Mouse (Mus musculus): ENCODE measurements around the gene Ephb2.

Gene Ephb2

DNA sequence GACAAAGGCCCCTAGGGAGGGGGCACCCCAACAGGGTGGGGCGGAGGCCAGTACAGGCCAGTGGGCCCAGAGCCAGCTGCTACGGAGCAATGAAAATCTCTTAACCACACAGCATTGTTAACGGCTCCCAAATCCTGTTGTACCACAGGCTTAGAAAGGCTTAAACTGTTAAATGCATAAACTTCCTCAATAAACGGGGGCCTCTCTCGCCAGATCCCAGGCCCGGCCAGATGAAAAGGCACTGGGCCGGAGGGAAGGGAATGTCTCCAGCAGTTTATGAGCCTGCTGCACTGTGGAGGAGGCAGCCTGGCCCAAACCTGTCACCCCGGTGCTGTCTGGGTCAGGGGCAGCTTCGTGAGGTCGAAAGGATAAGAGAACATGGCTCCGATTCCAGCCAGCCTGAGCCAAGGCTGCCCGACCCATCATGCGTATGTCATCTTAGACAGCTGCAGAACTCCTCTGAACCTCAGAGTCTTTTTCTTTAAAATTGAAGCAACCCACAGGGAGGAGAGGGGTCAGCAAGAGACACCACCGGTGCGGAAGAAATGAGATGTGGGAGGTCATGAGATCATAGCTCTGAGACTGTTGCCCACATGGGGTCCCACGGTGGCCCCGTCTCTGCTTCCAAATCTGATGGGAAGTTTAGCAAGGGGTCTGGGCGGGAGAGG, 73.9 kb downstream of the Ephb2 start:
- DNase-seq (ENCODE audit: low read depth) = no peak

GRCm38 (mm10) chr4:136760882-136761281, 74.9 kb downstream of the Ephb2 start:
- peak; percentile 31 for DNase-seq (ENCODE audit: low read depth)

GRCm38 (mm10) chr4:136757096-136757495, 78.7 kb downstream of the Ephb2 start:
- no peak for DNase-seq (ENCODE audit: low read depth)

DNA sequence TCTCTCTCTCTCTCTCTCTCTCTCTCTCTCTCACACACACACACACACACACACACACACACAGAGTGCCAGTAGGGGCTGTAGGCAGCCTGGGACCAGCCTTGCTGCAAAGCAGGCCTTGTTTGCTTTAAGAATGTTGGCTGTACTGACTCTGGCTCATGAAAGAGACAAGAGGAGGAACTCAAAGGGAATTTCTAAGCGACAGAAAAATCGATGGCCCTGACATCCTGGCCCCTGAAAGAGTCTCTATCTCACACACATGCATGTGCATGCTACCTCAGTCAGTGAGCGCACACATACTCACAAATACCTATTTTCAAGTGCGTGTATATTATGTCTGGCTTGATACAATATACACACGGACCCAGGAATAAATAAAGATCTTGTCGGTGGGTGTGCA, 79.3 kb downstream of the Ephb2 start:
- no peak for DNase-seq (ENCODE audit: low read depth)

- DNase-seq (ENCODE audit: low read depth) = no peak
These were observed 80.4 kb downstream of the Ephb2 start for GRCm38 (mm10) chr4:136755364-136755811.

DNA sequence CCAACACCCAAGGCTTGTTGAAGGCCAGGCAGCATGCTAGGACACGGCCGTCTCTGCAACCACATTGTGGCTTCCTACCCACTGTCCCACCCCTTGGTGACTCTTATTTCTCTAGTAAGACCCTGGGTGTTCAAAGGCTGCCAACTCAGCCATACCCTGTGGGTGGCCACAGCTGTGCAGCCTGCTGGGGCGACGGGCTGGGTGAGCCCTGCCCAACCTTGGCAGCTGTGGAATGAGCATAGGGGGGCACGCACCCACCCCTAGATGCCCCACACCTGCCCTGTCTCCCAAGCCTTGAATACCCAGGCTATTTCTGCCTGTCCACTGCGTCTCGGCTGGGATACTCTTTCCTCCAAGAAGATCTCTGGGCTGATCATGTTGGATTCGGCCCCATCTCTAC, 81.5 kb downstream of the Ephb2 start:
- DNase-seq (ENCODE audit: low read depth) = no peak

DNA sequence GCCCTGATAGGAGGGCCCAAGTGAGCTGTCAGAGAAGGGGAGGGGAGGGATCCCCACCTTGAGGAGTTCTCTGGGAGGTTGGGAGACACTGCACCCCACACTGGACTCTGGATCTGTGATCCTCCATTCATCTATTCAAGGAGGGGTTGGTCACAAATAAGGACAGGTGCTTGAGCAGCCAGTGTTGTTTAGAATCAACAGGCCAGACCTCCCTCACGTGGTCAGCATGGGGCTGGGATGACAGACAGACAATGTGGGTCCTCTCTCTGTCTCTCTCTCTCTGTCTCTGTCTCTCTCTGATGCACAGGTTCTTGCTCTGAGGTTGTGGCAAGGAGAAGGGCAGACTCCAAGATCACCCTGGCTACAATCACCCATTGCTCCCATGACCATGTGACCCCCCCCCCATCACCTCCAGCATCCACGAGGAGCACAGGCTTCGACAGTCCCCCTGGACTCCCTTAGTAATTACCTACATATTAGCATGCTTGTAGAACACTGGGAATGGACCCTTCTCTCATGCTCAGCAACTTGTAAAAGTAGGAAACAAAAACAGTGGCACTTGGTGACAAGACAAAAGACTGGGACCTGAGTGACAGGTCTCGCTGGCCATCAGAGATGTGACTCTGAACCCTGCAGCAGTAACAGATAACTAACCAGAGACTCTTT, 84.3 kb downstream of the Ephb2 start:
- DNase-seq (ENCODE audit: low read depth) = no peak

DNA sequence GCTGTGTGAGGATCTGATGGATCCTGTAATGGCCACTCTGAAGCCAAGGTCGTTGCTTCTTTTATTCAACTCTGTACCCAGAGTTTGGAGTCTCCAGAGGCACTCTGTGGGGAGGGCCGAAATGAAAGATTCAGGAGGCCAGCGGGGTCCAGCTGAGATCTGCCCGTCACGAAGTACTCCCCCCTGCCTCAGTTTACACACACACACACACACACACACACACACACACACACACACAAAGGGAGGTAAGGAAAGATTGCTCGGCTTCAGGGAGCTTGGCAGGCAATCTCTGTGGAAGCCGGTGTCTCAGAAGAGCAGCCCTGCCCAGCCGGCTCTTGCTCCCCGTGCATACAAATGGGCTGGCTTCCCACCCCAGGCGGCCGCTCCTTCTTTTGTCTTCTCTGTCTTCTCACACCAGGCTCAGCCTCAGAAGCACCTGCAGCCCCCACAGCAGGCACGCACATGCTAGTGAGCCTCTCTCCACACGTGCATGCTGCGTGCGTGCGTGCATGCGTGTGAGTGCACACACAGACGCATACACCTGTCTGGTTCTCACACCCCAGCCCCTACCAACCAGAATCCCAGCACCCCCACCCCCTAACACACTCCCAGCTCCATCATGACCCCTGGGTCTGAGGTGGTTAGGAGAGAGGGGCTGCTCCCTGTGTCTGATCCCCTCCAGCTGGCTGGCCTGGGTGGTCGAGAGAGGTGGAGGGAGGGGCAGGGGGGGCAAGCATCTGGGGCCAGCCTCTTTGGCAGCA, 85.0 kb downstream of the Ephb2 start:
- DNase-seq (ENCODE audit: low read depth) = no peak

- DNase-seq (ENCODE audit: low read depth) = no peak
These were observed 85.8 kb downstream of the Ephb2 start for GRCm38 (mm10) chr4:136749851-136750577.

DNA sequence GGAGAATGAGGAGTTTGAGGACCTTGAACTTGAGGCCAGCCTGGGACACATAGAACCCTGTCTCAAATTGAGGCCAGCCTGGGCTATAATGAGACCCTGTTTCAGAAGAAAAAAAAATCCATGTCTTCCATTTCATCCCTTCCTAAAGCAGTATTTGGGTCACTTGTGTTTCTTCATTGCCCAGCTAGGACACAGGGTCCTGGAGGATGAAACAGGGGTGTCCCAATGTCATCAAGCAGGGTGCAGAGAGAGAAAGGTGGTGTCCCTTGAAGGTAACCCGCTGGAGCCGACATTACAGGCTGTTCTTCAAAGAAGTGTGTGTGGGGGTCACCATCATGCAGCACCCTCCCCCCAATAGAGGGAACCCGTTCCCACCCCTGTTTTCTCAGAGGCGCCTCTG, 86.4 kb downstream of the Ephb2 start:
- DNase-seq (ENCODE audit: low read depth) = no peak

DNA sequence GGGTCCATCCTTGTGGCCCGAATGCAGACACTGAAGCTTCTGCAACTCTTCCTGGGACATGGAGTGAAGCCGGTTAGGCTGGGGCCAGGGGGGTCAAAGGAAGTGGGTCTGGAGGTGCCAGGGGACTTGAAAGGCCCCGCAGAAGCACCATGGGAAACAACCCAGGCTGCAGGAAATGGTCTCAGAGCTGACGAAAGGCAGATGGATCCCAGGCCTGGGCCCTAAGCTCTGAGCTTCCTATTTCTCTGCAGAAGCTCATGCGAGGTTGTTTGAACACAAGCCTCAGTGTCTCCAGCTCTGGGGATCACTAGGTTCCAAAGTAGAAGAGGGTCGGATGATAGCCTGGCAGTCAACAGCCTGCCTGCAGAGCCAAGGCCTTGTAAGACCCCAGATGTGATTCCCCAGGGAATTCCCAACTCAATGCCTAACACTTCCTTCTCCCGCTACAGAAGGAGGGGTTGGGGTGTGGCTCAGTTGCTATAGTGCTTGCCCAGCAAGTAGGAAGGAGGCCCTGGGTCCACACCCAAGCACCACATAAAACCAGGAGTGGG, 86.9 kb downstream of the Ephb2 start:
- no peak for DNase-seq (ENCODE audit: low read depth)

GRCm38 (mm10) chr4:136746516-136746915, 89.3 kb downstream of the Ephb2 start:
- no peak for DNase-seq (ENCODE audit: low read depth)

GRCm38 (mm10) chr4:136742677-136743076, 93.1 kb downstream of the Ephb2 start:
- no peak for DNase-seq (ENCODE audit: low read depth)

DNA sequence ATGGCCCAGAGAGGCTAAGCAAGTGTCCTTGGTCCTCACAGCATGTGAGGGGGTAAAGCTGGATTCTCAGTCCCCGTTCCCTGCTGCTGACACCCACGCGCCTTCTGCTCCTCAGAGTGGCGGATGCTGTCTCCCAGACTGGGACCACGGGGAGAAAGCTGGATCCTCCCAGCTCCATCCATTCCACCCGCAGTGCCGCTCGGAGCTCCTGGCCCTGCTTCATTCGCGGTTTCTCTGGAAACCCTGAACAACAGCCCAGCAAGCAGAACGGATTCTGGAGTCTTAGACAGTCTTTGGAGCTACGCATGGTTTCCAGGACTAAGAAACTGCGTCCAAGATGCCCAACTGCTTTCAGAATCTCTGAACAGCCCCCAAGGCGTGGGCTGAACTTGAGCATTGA, 93.9 kb downstream of the Ephb2 start:
- no peak for DNase-seq (ENCODE audit: low read depth)

DNA sequence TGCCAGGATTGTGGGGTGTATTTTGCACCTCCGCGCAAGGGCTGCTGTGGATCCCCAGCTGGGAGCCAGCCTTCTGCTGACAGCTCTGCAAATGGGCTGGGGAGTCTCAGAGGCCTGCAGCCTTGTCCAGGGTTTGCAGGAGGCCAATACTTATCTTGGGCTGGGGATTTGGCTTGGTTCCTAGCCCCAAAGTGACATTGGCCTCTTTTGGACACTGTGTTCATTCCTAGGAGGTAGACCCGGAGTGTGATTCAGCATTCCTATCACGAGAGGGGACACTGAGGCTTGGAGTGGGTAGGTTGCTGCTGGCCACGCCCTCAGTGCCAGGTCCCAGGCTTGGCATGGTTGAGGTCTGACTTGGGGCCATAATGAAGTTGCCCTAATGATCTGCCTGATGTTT, 94.8 kb downstream of the Ephb2 start:
- no peak for DNase-seq (ENCODE audit: low read depth)

DNA sequence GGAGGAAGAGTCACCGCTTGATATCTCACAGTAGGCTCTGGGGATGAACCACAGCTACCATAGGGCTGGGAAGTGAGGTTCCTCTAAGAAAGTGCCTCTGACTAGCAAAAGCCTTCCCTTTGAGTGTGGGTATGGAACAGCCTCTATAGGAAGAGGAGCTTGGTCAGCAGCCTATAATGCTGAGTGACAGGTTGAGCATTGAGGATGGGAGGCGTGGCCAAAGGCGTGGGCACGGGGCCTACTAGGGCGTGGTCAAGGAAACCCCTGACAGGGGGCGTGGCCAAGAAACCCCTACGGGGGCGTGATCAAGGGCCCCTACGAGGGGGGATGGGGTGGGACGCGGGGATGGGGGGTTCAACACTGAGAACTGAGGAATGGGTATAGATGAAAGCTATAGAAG, 96.6 kb downstream of the Ephb2 start:
- DNase-seq (ENCODE audit: low read depth) = no peak

GRCm38 (mm10) chr4:136738291-136738690, 97.5 kb downstream of the Ephb2 start:
- DNase-seq (ENCODE audit: low read depth) = no peak

DNA sequence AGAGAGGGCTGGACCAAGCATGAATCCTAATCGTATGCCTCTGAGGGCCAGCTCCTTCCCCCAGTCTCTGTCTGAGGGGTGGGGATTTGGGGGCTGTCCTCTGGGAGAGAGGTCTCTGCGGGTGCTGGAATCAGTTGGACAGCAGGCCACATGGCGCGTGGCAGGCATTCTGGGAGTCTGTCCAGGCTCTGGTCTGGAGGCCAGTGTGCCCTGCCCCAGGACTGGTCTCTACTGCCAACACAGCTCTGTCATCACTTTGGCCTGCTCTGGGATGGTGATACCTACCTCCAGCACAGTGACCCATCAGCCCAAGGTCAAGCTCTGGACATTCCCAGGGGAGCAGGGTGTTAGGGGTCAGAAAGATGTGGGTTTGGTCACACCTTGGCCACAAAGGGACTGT, 99.9 kb downstream of the Ephb2 start:
- no peak for DNase-seq (ENCODE audit: low read depth)

DNA sequence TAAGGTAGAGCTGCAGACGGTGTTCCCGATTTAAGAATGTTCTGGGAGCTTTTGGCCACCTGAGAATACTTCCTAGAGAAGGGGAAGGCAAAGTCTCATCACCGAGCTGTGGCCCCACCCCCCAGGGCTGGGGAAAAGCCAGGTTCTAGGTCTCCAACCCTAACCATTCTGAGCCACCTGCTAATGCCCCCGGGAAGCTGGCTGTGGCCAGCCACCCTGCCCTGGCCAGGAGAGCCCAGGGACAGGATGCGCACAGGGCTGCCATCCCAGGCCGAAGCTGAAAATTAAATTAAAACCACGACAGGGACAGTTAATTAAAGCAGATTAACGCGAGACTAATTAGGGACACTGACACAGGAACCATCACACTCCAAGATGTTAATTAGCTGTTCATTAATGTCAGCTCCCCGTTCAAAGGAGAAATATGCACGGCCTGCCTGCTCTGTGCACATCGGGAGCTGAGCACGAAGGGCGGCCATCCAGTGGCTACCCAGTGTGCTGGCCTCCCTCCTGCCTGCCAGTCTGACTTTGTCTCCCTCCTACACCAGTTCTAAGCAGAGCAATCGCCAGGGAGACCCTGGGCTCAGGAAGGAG, 101.5 kb downstream of the Ephb2 start:
- no peak for DNase-seq (ENCODE audit: low read depth)

GRCm38 (mm10) chr4:136733217-136733865, 102.4 kb downstream of the Ephb2 start:
- DNase-seq (ENCODE audit: low read depth) = no peak

DNA sequence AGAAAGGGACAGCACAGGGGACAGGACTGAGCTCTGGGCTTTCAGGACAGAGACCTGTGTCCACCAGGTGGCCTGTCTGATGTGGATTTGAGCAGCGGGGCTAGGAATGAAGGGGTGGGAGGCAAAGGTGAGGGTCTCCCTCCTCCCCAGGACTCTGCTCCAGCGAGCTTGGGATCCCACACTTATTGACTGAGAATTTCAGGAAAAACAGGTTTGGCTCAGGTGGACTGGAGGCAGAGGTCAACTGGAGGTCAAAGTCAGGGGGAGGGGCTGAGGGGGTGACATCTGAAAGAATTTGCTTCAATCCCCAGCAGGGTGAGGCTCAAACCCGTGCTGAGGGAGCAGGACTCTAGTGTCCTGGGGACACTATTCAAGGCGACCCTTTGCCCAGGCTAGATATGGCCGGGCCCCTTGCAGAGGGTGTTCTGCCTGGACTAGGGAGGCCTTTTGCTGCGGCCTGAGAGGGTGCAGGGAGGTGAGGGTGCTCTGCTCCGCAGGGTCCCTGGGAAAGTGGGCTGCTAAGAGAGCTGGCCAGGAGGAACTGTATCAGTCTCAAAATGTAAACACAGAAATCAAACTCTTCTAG, 103.2 kb downstream of the Ephb2 start:
- no peak for DNase-seq (ENCODE audit: low read depth)

Measured in c-Kit-positive CD71-negative TER-119-negative erythroid progenitor cells, embryonic 14.5 days (primary cell).